Comparison of ENCODE assay signal across 8 mouse cellular contexts in genomic region chrX:57053174-57053992, GRCm38 (mm10). TPM values are rescaled to one million over a fixed set of nuclear protein-coding genes. Genes with fewer than 3 reads are reported as not detected.
DNase-seq lines count a peak whose midpoint lies in the region; ATAC-seq and TF ChIP-seq lines count a peak whose summit lies in the region.

Gene Htatsf1, plus strand, starts transcription at chrX:57053583.

- peak; percentile 94 for ATAC-seq in forebrain, postnatal 0 days
- ATAC-seq in lung, embryonic 16.5 days (ENCODE audit: low read depth): peak; percentile 97

- WGBS in cerebellum, adult 2 months: 10% methylated on average over 83 of the region's 85 CpGs
- 28% methylated on average over 84 of the region's 85 CpGs for WGBS in forebrain, postnatal 0 days
- WGBS in lung, embryonic 16.5 days: 13% methylated on average over 65 of the region's 85 CpGs

- H3K36me3 ChIP-seq in MEL (ENCODE audit: control insufficient read depth in 1 of 2, insufficient read depth in 2 of 2, low read length in 2 of 2): peaks cover 0 to 2% of the 10 kb centered on the region in 2 experiments; a peak in 1 of 4 replicates
- no peaks in the 10 kb centered on the region; the same call in 1 of the 2 replicates for H3K36me3 ChIP-seq in forebrain, postnatal 0 days (ENCODE audit: insufficient read depth)
- no peaks in the 10 kb centered on the region; the same call in 1 of the 2 replicates for H3K36me3 ChIP-seq in lung, embryonic 16.5 days (ENCODE audit: control insufficient read depth, insufficient read depth, low read length)

- H3K79me2 ChIP-seq in MEL (ENCODE audit: control insufficient read depth, insufficient read depth, low read length, poor library complexity): peaks cover 3% of the 10 kb centered on the region; the same call in 1 of the 2 replicates

- no peaks in the 10 kb centered on the region for H3K4me1 ChIP-seq in MEL (ENCODE audit: control insufficient read depth in 1 of 2, insufficient read depth in 2 of 2, low read length in 2 of 2)
- H3K4me1 ChIP-seq in cerebellum, adult 2 months (ENCODE audit: control insufficient read depth, insufficient read depth, low read length): no peaks in the 10 kb centered on the region
- H3K4me1 ChIP-seq in forebrain, postnatal 0 days (ENCODE audit: insufficient read depth): no peaks in the 10 kb centered on the region
- H3K4me1 ChIP-seq in lung, embryonic 16.5 days (replicated peaks; ENCODE audit: control insufficient read depth, insufficient read depth, low read length): no peaks in the 10 kb centered on the region

- no peaks in the 10 kb centered on the region for H3K9me3 ChIP-seq in MEL (replicated peaks; ENCODE audit: insufficient read depth, low read length)
- H3K9me3 ChIP-seq in forebrain, postnatal 0 days (ENCODE audit: low read length): no peaks in the 10 kb centered on the region
- H3K9me3 ChIP-seq in lung, embryonic 16.5 days (ENCODE audit: control insufficient read depth, low read length): no peaks in the 10 kb centered on the region

- H3K4me3 ChIP-seq in MEL (ENCODE audit: control insufficient read depth in 1 of 2, insufficient read depth in 1 of 2, low read depth in 2 of 2, low read length in 2 of 2): peak within 1 kb of the TSS; percentile 73 to 79
- H3K4me3 ChIP-seq in cerebellum, adult 2 months (replicated peaks; ENCODE audit: insufficient read depth, low read depth, low read length): peak within 1 kb of the TSS; percentile 100
- H3K4me3 ChIP-seq in forebrain, postnatal 0 days (ENCODE audit: low read depth, low read length): peak within 1 kb of the TSS; percentile 57
- peak within 1 kb of the TSS; percentile 64 for H3K4me3 ChIP-seq in lung, embryonic 16.5 days (ENCODE audit: low read length)

- peak within 1 kb of the TSS; percentile 92 for H3K27ac ChIP-seq in MEL (ENCODE audit: control insufficient read depth, low read depth, low read length)
- peak within 1 kb of the TSS; percentile 98 for H3K27ac ChIP-seq in cerebellum, adult 2 months (ENCODE audit: insufficient read depth, low read length)
- H3K27ac ChIP-seq in forebrain, postnatal 0 days (ENCODE audit: low read depth, low read length): peak within 1 kb of the TSS; percentile 94
- H3K27ac ChIP-seq in lung, embryonic 16.5 days (ENCODE audit: low read length): peak within 1 kb of the TSS; percentile 96

- peak within 1 kb of the TSS; percentile 56 for H3K4me2 ChIP-seq in forebrain, postnatal 0 days (ENCODE audit: low read depth)
- H3K4me2 ChIP-seq in lung, embryonic 16.5 days (ENCODE audit: low read depth, low read length): peak within 1 kb of the TSS; percentile 60

- H3K27me3 ChIP-seq in MEL (ENCODE audit: control insufficient read depth in 1 of 2, insufficient read depth in 2 of 2, low read length in 2 of 2): no peaks in the 10 kb centered on the region
- H3K27me3 ChIP-seq in cerebellum, adult 2 months (ENCODE audit: control insufficient read depth, insufficient read depth, low read length): no peaks in the 10 kb centered on the region
- no peaks in the 10 kb centered on the region for H3K27me3 ChIP-seq in forebrain, postnatal 0 days (ENCODE audit: insufficient read depth, low read length)
- H3K27me3 ChIP-seq in lung, embryonic 16.5 days (ENCODE audit: control insufficient read depth, insufficient read depth, low read depth, low read length): no peaks in the 10 kb centered on the region

- TF ChIP-seq POLR2A in MEL (IDR thresholded peaks at IDR 0.05; ENCODE audit: control insufficient read depth in 1 of 2, insufficient read depth in 1 of 2, low read depth in 1 of 2, low read length in 2 of 2, poor library complexity in 1 of 2): peak in 1 of 2 experiments; percentile 63; a peak in 1 of 4 replicates
- TF ChIP-seq POLR2A in cerebellum, adult 2 months (IDR thresholded peaks at IDR 0.05; ENCODE audit: borderline replicate concordance, insufficient read depth, low read length): peak; percentile 56; the same call in 1 of the 2 replicates

- peak within 1 kb of the TSS; percentile 87 for H3K9ac ChIP-seq in MEL (ENCODE audit: control insufficient read depth, low read depth, low read length, poor library complexity, severe bottlenecking)
- H3K9ac ChIP-seq in forebrain, postnatal 0 days: peak within 1 kb of the TSS; percentile 63
- peak within 1 kb of the TSS; percentile 73 for H3K9ac ChIP-seq in lung, embryonic 16.5 days (ENCODE audit: low read length)

- no peak for TF ChIP-seq CTCF in MEL (IDR thresholded peaks at IDR 0.05 in 2 of 3, conservative IDR thresholded peaks at IDR 0.05 in 1 of 3; ENCODE audit: control insufficient read depth in 1 of 3, insufficient read depth in 1 of 3, low read depth in 2 of 3, low read length in 3 of 3, poor library complexity in 1 of 3, severe bottlenecking in 1 of 3)
- no peak for TF ChIP-seq CTCF in cerebellum, adult 2 months (IDR thresholded peaks at IDR 0.05; ENCODE audit: borderline replicate concordance, insufficient read depth, low read depth, low read length)
- TF ChIP-seq CTCF in forebrain, postnatal 0 days (IDR thresholded peaks at IDR 0.05; ENCODE audit: low read depth): no peak

- DNase-seq in MEL (ENCODE audit: low read depth, low spot score): peak; percentile 84
- DNase-seq in cerebellum, adult 2 months: peak; percentile 80 to 90
- DNase-seq in forebrain, postnatal 0 days: peak; percentile 92
- DNase-seq in heart, postnatal 4 days: peak; percentile 81
- peak; percentile 46 for DNase-seq in layer of hippocampus, adult 9-10 months (ENCODE audit: low spot score)
- peak; percentile 64 for DNase-seq in ovary, postnatal 10 days (ENCODE audit: low spot score)
- peak; percentile 66 to 77 for DNase-seq in thymus, postnatal 10 days (ENCODE audit: low spot score in 2 of 2)

- TF ChIP-seq RAD21 in MEL (IDR thresholded peaks at IDR 0.05; ENCODE audit: low read depth, low read length): no peak

- no peak for TF ChIP-seq EP300 in MEL (IDR thresholded peaks at IDR 0.05; ENCODE audit: low read depth in 1 of 2, low read length in 2 of 2)

TF ChIP-seq in MEL, 35 proteins besides CTCF, POLR2A, EP300 and RAD21:
- TF ChIP-seq NRF1 (IDR thresholded peaks at IDR 0.05; ENCODE audit: insufficient read depth, low read depth, low read length, poor library complexity, severe bottlenecking) (peak; percentile 44; the same call in 1 of the 2 replicates), MXI1 (IDR thresholded peaks at IDR 0.05; ENCODE audit: low read depth, low read length) (peak; percentile 58), E2F4 (IDR thresholded peaks at IDR 0.05; ENCODE audit: borderline replicate concordance, low read depth, low read length) (peak; percentile 74; the same call in 1 of the 2 replicates), HCFC1 (IDR thresholded peaks at IDR 0.05; ENCODE audit: low read depth, low read length) (peak; percentile 80), TBP (IDR thresholded peaks at IDR 0.05; ENCODE audit: low read depth, low read length) (peak; percentile 37; the same call in 1 of the 2 replicates), SIN3A (IDR thresholded peaks at IDR 0.05; ENCODE audit: low read length) (peak; percentile 29; the same call in 1 of the 2 replicates), GABPA (IDR thresholded peaks at IDR 0.05; ENCODE audit: low read depth, low read length) (no peak), TAL1 (IDR thresholded peaks at IDR 0.05; ENCODE audit: low read length) (no peak), NELFE (IDR thresholded peaks at IDR 0.05; ENCODE audit: low read depth, low read length) (peak; percentile 62; the same call in 1 of the 2 replicates)
TF ChIP-seq in MEL: peak in this region for 7.

RNA-seq across cellular contexts. Expression of gene Htatsf1, which starts in this region (rescaled TPM):
- total RNA-seq in MEL (2012; rRNA removed): 27.8 and 27.9 TPM in 2 replicates
- polyA plus RNA-seq in MEL (2012; ENCODE audit: insufficient read depth in 1 of 2, insufficient read length in 2 of 2, low read depth in 1 of 2, low replicate concordance in 2 of 2, missing spikeins in 1 of 2): 10 to 100 TPM in 1 of 2 experiments, not detected in 1; 30.0 TPM
- polyA plus RNA-seq in cerebellum, adult 2 months (2012; rRNA removed): 44.2 and 48.3 TPM in 2 replicates
- total RNA-seq in forebrain, postnatal 0 days (2014; rRNA removed): 57.8 and 69.3 TPM in 2 replicates
- 96.3 and 109 TPM in 2 replicates for polyA plus RNA-seq in forebrain, postnatal 0 days (2015; fragmentation: Nextera tagmentation; extraction: Ambion mirVana)
- 10 to 100 TPM; 54.0 to 56.2 TPM for total RNA-seq in heart, postnatal 4 days (2021)
- 63.9 and 68.3 TPM in 2 replicates for polyA plus RNA-seq in lung, embryonic 16.5 days (2015; fragmentation: Nextera tagmentation; extraction: Ambion mirVana)

Comparison
In these comparisons a context has a peak if more than half of its experiments do, and no peak if none do; other contexts are left out.
1. Peak in every context shown above with its lines: DNase-seq, ATAC-seq, H3K4me3 ChIP-seq and H3K27ac ChIP-seq.